Mouse (Mus musculus) MEL (cell line): ENCODE measurements at regions not wholly inside any gene's neighbourhood (a gene's known extent, or its start where the extent isn't known, plus 50 kb on each side); places are given as distances from the start of the nearest gene placed in this dataset.

Experiments
- DNase-seq: peaks from one replicate; pipeline ENCODE4 v3.0.0; 2011; ENCODE audit warnings: low read depth, low spot score
- H3K27ac ChIP-seq: 2 replicates; pipeline ENCODE4 v1.5.1; 2012; ENCODE audit warnings: low read depth, mild to moderate bottlenecking, control low read depth, low read length, moderate library complexity; ENCODE audit not compliant: control insufficient read depth
- H3K27me3 ChIP-seq, 2 experiments: fragments of 150-350 bp in 1 of 2; sonication (generic) in 1 of 2; 2 replicates each; pipeline ENCODE4 v1.6.1; 2012; ENCODE audit warnings: low read length in 2 of 2, mild to moderate bottlenecking in 2 of 2, improper control_type of control experiment in 1 of 2, moderate library complexity in 1 of 2; ENCODE audit not compliant: insufficient read depth in 2 of 2, control insufficient read depth in 1 of 2
- H3K36me3 ChIP-seq, 2 experiments: 2 replicates each; pipeline ENCODE4 v1.6.1; 2012 to 2014; ENCODE audit warnings: low read length in 2 of 2, improper control_type of control experiment in 1 of 2, inconsistent platforms in 1 of 2, mild to moderate bottlenecking in 1 of 2; ENCODE audit not compliant: insufficient read depth in 2 of 2, control insufficient read depth in 1 of 2
- H3K4me1 ChIP-seq, 2 experiments: fragments of 150-350 bp in 1 of 2; sonication (generic) in 1 of 2; 2 replicates each; pipeline ENCODE4 v1.6.1; 2012; ENCODE audit warnings: low read length in 2 of 2, improper control_type of control experiment in 1 of 2, mild to moderate bottlenecking in 1 of 2; ENCODE audit not compliant: insufficient read depth in 2 of 2, control insufficient read depth in 1 of 2
- H3K4me3 ChIP-seq, 2 experiments: fragments of 150-350 bp in 1 of 2; sonication (generic) in 1 of 2; 2 replicates each; pipeline ENCODE4 v1.5.1; 2012; ENCODE audit warnings: low read depth in 2 of 2, low read length in 2 of 2, mild to moderate bottlenecking in 2 of 2, moderate library complexity in 2 of 2, control low read depth in 1 of 2, improper control_type of control experiment in 1 of 2; ENCODE audit not compliant: control insufficient read depth in 1 of 2, insufficient read depth in 1 of 2
- H3K79me2 ChIP-seq: 2 replicates; pipeline ENCODE4 v1.6.1; 2012; ENCODE audit warnings: mild to moderate bottlenecking, low read length, moderate library complexity; ENCODE audit not compliant: control insufficient read depth, poor library complexity, insufficient read depth
- H3K9ac ChIP-seq: 2 replicates; pipeline ENCODE4 v1.6.1; 2012; ENCODE audit warnings: low read depth, mild to moderate bottlenecking, control low read depth, low read length, moderate library complexity; ENCODE audit not compliant: control insufficient read depth, poor library complexity, severe bottlenecking
- H3K9me3 ChIP-seq: fragments of 150-350 bp; sonication (generic); replicated peaks from 2 replicates; pipeline ENCODE4 v1.6.1; 2012; ENCODE audit warnings: mild to moderate bottlenecking, low read length, improper control_type of control experiment, moderate library complexity; ENCODE audit not compliant: insufficient read depth
- CHD1 ChIP-seq: IDR thresholded peaks from 2 replicates; pipeline ENCODE4 v1.6.1; 2012; ENCODE audit warnings: low read depth, mild to moderate bottlenecking, inconsistent platforms, low read length, improper control_type of control experiment
- CHD2 ChIP-seq: IDR thresholded peaks from 2 replicates; pipeline ENCODE4 v1.6.1; 2011; ENCODE audit warnings: low read length, improper control_type of control experiment
- CTCF ChIP-seq, 3 experiments: IDR thresholded peaks in 2 of 3; conservative IDR thresholded peaks in 1 of 3; 2 replicates each; pipeline ENCODE4 v1.5.1; 2011 to 2012; ENCODE audit warnings: low read length in 3 of 3, low read depth in 2 of 3, mild to moderate bottlenecking in 2 of 3, improper control_type of control experiment in 1 of 3, inconsistent platforms in 1 of 3, mixed read lengths in 1 of 3, moderate library complexity in 1 of 3; ENCODE audit not compliant: control insufficient read depth in 1 of 3, insufficient read depth in 1 of 3, poor library complexity in 1 of 3, severe bottlenecking in 1 of 3
- ELF1 ChIP-seq: IDR thresholded peaks from 2 replicates; pipeline ENCODE4 v1.6.1; 2014; ENCODE audit warnings: low read depth, mild to moderate bottlenecking, inconsistent platforms, low read length, improper control_type of control experiment, moderate library complexity
- HCFC1 ChIP-seq: IDR thresholded peaks from 2 replicates; pipeline ENCODE4 v1.6.1; 2012; ENCODE audit warnings: low read depth, mild to moderate bottlenecking, inconsistent platforms, low read length, improper control_type of control experiment, moderate library complexity
- JUND ChIP-seq: IDR thresholded peaks from 2 replicates; pipeline ENCODE4 v1.6.1; 2011; ENCODE audit warnings: low read depth, mild to moderate bottlenecking, improper control_type of control experiment, low read length
- MEF2A ChIP-seq: IDR thresholded peaks from 2 replicates; pipeline ENCODE4 v1.6.1; 2014; ENCODE audit warnings: low read depth, mild to moderate bottlenecking, inconsistent platforms, low read length, improper control_type of control experiment; ENCODE audit not compliant: poor library complexity, insufficient replicate concordance, severe bottlenecking; ENCODE audit errors: extremely low read depth
- MYB ChIP-seq: IDR thresholded peaks from 2 replicates; pipeline ENCODE4 v1.6.1; 2011; ENCODE audit warnings: mild to moderate bottlenecking, low read depth, low read length, improper control_type of control experiment
- MYC ChIP-seq: IDR thresholded peaks from 2 replicates; pipeline ENCODE4 v1.6.1; 2011; ENCODE audit warnings: low read depth, mild to moderate bottlenecking, low read length, improper control_type of control experiment, moderate library complexity
- NELFE ChIP-seq: IDR thresholded peaks from 2 replicates; pipeline ENCODE4 v1.6.1; 2011; ENCODE audit warnings: low read depth, low read length, improper control_type of control experiment
- NRF1 ChIP-seq: IDR thresholded peaks from 2 replicates; pipeline ENCODE4 v1.6.1; 2014; ENCODE audit warnings: low read depth, mild to moderate bottlenecking, inconsistent platforms, low read length, improper control_type of control experiment, moderate library complexity; ENCODE audit not compliant: poor library complexity, insufficient read depth, severe bottlenecking
- POLR2AphosphoS2 ChIP-seq: IDR thresholded peaks from 2 replicates; pipeline ENCODE4 v1.6.1; 2011; ENCODE audit warnings: low read length, improper control_type of control experiment
- RAD21 ChIP-seq: IDR thresholded peaks from 2 replicates; pipeline ENCODE4 v1.6.1; 2011; ENCODE audit warnings: mild to moderate bottlenecking, low read depth, low read length, improper control_type of control experiment
- RCOR1 ChIP-seq: IDR thresholded peaks from 2 replicates; pipeline ENCODE4 v1.6.1; 2012; ENCODE audit warnings: low read depth, mild to moderate bottlenecking, inconsistent platforms, low read length, improper control_type of control experiment
- SIN3A ChIP-seq: IDR thresholded peaks from 2 replicates; pipeline ENCODE4 v1.6.1; 2012; ENCODE audit warnings: low read length, improper control_type of control experiment, inconsistent platforms
- TCF12 ChIP-seq: IDR thresholded peaks from 2 replicates; pipeline ENCODE4 v1.6.1; 2014; ENCODE audit warnings: low read depth, mild to moderate bottlenecking, inconsistent platforms, low read length, improper control_type of control experiment, moderate library complexity
- UBTF ChIP-seq: IDR thresholded peaks from 2 replicates; pipeline ENCODE4 v1.6.1; 2012; ENCODE audit warnings: low read depth, mild to moderate bottlenecking, inconsistent platforms, low read length, improper control_type of control experiment, moderate library complexity, borderline replicate concordance; ENCODE audit not compliant: insufficient read depth
- USF2 ChIP-seq, 2 experiments: IDR thresholded peaks; 2 replicates each; pipeline ENCODE4 v1.6.1; 2011 to 2012; ENCODE audit warnings: improper control_type of control experiment in 2 of 2, low read length in 2 of 2, borderline replicate concordance in 1 of 2, inconsistent platforms in 1 of 2, low read depth in 1 of 2, mild to moderate bottlenecking in 1 of 2; ENCODE audit not compliant: insufficient read depth in 1 of 2
- ZKSCAN1 ChIP-seq: IDR thresholded peaks from 2 replicates; pipeline ENCODE4 v1.6.1; 2012; ENCODE audit warnings: low read depth, mild to moderate bottlenecking, inconsistent platforms, low read length, improper control_type of control experiment, moderate library complexity

- Histone ChIP-seq H3K9ac (no peak overlapping the region), H3K9me3 (no peaks in the 10 kb centered on the region), H3K79me2 (no peaks in the 10 kb centered on the region), H3K36me3 (no peaks in the 10 kb centered on the region), H3K27ac (no peak overlapping the region), H3K27me3 (no peaks in the 10 kb centered on the region), H3K4me3 (no peak overlapping the region), H3K4me1 (no peaks in the 10 kb centered on the region)
- TF ChIP-seq ELF1 (no peak), NELFE (no peak), CHD2 (no peak), POLR2AphosphoS2 (no peak), CTCF (IDR thresholded peaks at IDR 0.05 in 2 of 3, conservative IDR thresholded peaks at IDR 0.05 in 1 of 3; ENCODE audit: control insufficient read depth in 1 of 3, insufficient read depth in 1 of 3, low read depth in 2 of 3, low read length in 3 of 3, poor library complexity in 1 of 3, severe bottlenecking in 1 of 3) (no peak), TCF12 (no peak), JUND (no peak), MEF2A (no peak), MYB (no peak), NRF1 (no peak), MYC (no peak)
- no peak for DNase-seq
Measured at GRCm38 (mm10) chr5:142337436-142337835, 63.9 kb upstream of the Foxk1 start.

- H3K27ac ChIP-seq: no peak overlapping the region
- no peak for DNase-seq
- TF ChIP-seq CHD1: no peak
- TF ChIP-seq UBTF: no peak
- H3K9ac ChIP-seq: no peak overlapping the region
- no peaks in the 10 kb centered on the region for H3K9me3 ChIP-seq
- no peaks in the 10 kb centered on the region for H3K79me2 ChIP-seq
- no peaks in the 10 kb centered on the region for H3K36me3 ChIP-seq
- no peaks in the 10 kb centered on the region for H3K4me1 ChIP-seq
- no peaks in the 10 kb centered on the region for H3K27me3 ChIP-seq
- no peak overlapping the region for H3K4me3 ChIP-seq
Measured at GRCm38 (mm10) chr5:142338051-142338450, 63.2 kb upstream of the Foxk1 start.

GRCm38 (mm10) chr5:142340205-142341025, 60.9 kb upstream of the Foxk1 start:
- Histone ChIP-seq H3K27ac (no peak overlapping the region), H3K9ac (no peak overlapping the region), H3K4me1 (no peaks in the 10 kb centered on the region), H3K36me3 (no peaks in the 10 kb centered on the region), H3K79me2 (no peaks in the 10 kb centered on the region), H3K27me3 (no peaks in the 10 kb centered on the region), H3K4me3 (no peak overlapping the region), H3K9me3 (no peaks in the 10 kb centered on the region)
- DNase-seq: no peak
- TF ChIP-seq RCOR1 (no peak), RAD21 (no peak), USF2 (IDR thresholded peaks at IDR 0.05; ENCODE audit: borderline replicate concordance in 1 of 2, insufficient read depth in 1 of 2, low read depth in 1 of 2, low read length in 2 of 2) (no peak), MEF2A (no peak), ZKSCAN1 (no peak), MYC (no peak), TCF12 (no peak), POLR2AphosphoS2 (no peak), HCFC1 (no peak), SIN3A (no peak)
